In genomic region chr13:60684806-60685205, GRCm38 (mm10) we compare ENCODE assay signal across 10 mouse cellular contexts.
DNase-seq lines count a peak whose midpoint lies in the region; ATAC-seq lines count a peak whose summit lies in the region.
"Had no signal": no experiment of that assay in that cellular context is flagged by ENCODE, and none has a peak within 500 bp of the region (broad histone marks: within the 10 kb centered on the region; RNA-seq: fewer than 3 reads in every experiment).

No protein-coding gene starts in this region.

- H3K27ac ChIP-seq in heart, embryonic 14.5 days (replicated peaks in 1 of 2; ENCODE audit: control insufficient read depth in 1 of 2, insufficient read depth in 1 of 2, low read depth in 2 of 2, low read length in 2 of 2): peak overlapping the region; percentile 46 to 65
- peak overlapping the region; percentile 58; the same call in 1 of the 2 replicates for H3K27ac ChIP-seq in intestine, embryonic 15.5 days
- peak overlapping the region; percentile 38; the same call in 1 of the 2 replicates for H3K27ac ChIP-seq in stomach, embryonic 15.5 days

- no peak overlapping the region for H3K9ac ChIP-seq in heart, embryonic 14.5 days (ENCODE audit: low read length)
- no peak overlapping the region for H3K9ac ChIP-seq in intestine, embryonic 15.5 days
- H3K9ac ChIP-seq in stomach, embryonic 15.5 days: no peak overlapping the region
- H3K9ac ChIP-seq: embryonic facial prominence, embryonic 12.5 days had no signal

- intact Hi-C loops in heart, postnatal 25 days (cut with DNase I): loop anchor here (5.0 kb wide), 3 partner anchors 48 to 83 kb away; partner anchors contain the start of gene Dapk1

- H3K4me1 ChIP-seq in heart, embryonic 14.5 days (ENCODE audit: control insufficient read depth in 2 of 2, insufficient read depth in 2 of 2, low read length in 2 of 2): peaks cover 30 to 38% of the 10 kb centered on the region in 2 experiments
- H3K4me1 ChIP-seq in intestine, embryonic 15.5 days (replicated peaks): peaks cover 31% of the 10 kb centered on the region
- H3K4me1 ChIP-seq in stomach, embryonic 15.5 days: peaks cover 29% of the 10 kb centered on the region

- 74% methylated on average over 8 of the region's 8 CpGs for WGBS in heart, embryonic 14.5 days
- WGBS in intestine, embryonic 15.5 days: 85% methylated on average over 8 of the region's 8 CpGs
- WGBS in stomach, embryonic 15.5 days: 72% methylated on average over 8 of the region's 8 CpGs

- no peaks in the 10 kb centered on the region for H3K36me3 ChIP-seq in heart, embryonic 14.5 days (ENCODE audit: control insufficient read depth, insufficient read depth, low read length)
- no peaks in the 10 kb centered on the region for H3K36me3 ChIP-seq in intestine, embryonic 15.5 days
- H3K36me3 ChIP-seq in stomach, embryonic 15.5 days: no peaks in the 10 kb centered on the region
- H3K36me3 ChIP-seq: embryonic facial prominence, embryonic 12.5 days had no signal

- no peak for ATAC-seq in heart, embryonic 14.5 days (ENCODE audit: insufficient number of reproducible peaks, insufficient read depth, low FRiP score, low read depth)
- ATAC-seq in intestine, embryonic 15.5 days: no peak
- ATAC-seq in stomach, embryonic 15.5 days (ENCODE audit: insufficient read depth, low FRiP score, low read depth): no peak

- no peaks in the 10 kb centered on the region for H3K27me3 ChIP-seq in heart, embryonic 14.5 days (ENCODE audit: control insufficient read depth, insufficient read depth, low read length)
- no peaks in the 10 kb centered on the region for H3K27me3 ChIP-seq in intestine, embryonic 15.5 days (replicated peaks)
- H3K27me3 ChIP-seq in stomach, embryonic 15.5 days (replicated peaks): no peaks in the 10 kb centered on the region
- H3K27me3 ChIP-seq: CH12.LX; embryonic facial prominence, embryonic 12.5 days had no signal

- H3K4me2 ChIP-seq in heart, embryonic 14.5 days (ENCODE audit: low read length): no peak overlapping the region
- H3K4me2 ChIP-seq in intestine, embryonic 15.5 days (replicated peaks): no peak overlapping the region
- no peak overlapping the region for H3K4me2 ChIP-seq in stomach, embryonic 15.5 days
- H3K4me2 ChIP-seq: embryonic facial prominence, embryonic 12.5 days had no signal

- H3K9me3 ChIP-seq in heart, embryonic 14.5 days (ENCODE audit: control insufficient read depth, low read length): no peaks in the 10 kb centered on the region
- H3K9me3 ChIP-seq in intestine, embryonic 15.5 days: no peaks in the 10 kb centered on the region
- H3K9me3 ChIP-seq in stomach, embryonic 15.5 days: no peaks in the 10 kb centered on the region
- H3K9me3 ChIP-seq: embryonic facial prominence, embryonic 12.5 days had no signal

- H3K4me3 ChIP-seq in heart, embryonic 14.5 days (ENCODE audit: control insufficient read depth in 1 of 2, insufficient read depth in 1 of 2, low read depth in 1 of 2, low read length in 2 of 2): no peak overlapping the region
- H3K4me3 ChIP-seq in intestine, embryonic 15.5 days (replicated peaks): no peak overlapping the region
- H3K4me3 ChIP-seq in stomach, embryonic 15.5 days (replicated peaks): no peak overlapping the region
- H3K4me3 ChIP-seq: embryonic facial prominence, embryonic 12.5 days had no signal

- DNase-seq in heart, postnatal 25 days (ENCODE audit: low spot score): no peak
- DNase-seq in lung, postnatal 10 days: peak; percentile 25
- DNase-seq in lung, postnatal 25 days (ENCODE audit: low spot score): no peak
- DNase-seq in right cerebral cortex, postnatal 14 days: no peak
- DNase-seq in left cerebral cortex, adult 8-10 months (ENCODE audit: low spot score in 2 of 2): no peak
